Mouse (Mus musculus) cerebellum, adult 2 months (tissue): Measurements from ENCODE around the gene Rnf220.

Experiments
- CTCF ChIP-seq: fragments of 200-500 bp; IDR thresholded peaks from 2 replicates; pipeline ENCODE4 v1.5.1; 2011; ENCODE audit warnings: low read depth, mild to moderate bottlenecking, control low read depth, low read length, moderate library complexity, borderline replicate concordance; ENCODE audit not compliant: insufficient read depth
- POLR2A ChIP-seq: fragments of 200-500 bp; IDR thresholded peaks from 2 replicates; pipeline ENCODE4 v1.6.1; 2011; ENCODE audit warnings: low read length, control low read depth, borderline replicate concordance; ENCODE audit not compliant: insufficient read depth

DNA sequence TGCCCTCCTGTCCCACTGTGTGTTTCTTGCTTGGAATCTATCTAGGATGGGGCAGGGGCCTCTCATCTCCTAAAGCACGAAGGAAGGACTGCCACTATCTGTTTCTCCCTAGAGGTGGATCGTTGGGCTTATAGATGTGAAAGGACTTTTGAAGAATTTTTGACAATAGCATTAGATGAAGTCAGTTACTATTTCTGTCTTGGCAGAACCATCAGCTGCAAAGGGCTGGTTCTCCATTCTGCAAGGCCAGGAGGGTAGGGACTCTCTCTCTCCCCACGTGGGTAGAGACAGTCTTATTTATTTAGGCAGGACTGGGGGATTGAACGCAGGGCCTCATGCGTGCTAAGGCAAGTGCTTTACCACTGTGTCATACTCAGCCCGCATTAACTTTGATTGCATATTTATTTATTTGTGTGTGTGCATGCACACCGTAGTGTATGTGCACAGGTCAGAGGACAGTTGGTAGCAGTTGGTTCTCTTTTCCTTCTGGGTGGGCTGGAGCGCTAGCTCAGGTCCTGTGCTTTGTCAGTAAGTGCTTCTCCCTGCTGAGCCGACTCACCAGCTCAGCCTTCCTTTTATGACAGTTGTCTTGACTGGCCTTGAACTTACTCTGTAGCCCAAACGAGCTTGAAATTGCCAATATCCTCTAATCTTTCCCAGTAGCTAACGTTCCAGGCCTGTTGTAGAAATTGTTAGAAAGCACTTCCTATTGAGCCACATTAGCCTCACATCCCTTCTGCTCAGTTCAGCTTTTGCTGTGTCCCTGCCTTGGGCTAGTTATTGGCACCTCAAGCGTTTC lies 243.4 kb downstream of the Rnf220 start:
- TF ChIP-seq CTCF (no peak), POLR2A (no peak)
